Mouse (Mus musculus): ENCODE results near the gene Eloa. TPM values are rescaled to one million over a fixed set of nuclear protein-coding genes. Genes with fewer than 3 reads are reported as not detected.

The Eloa gene
- polyA plus RNA-seq, 1 experiment from 2014 or later = 25.0 TPM

DNA sequence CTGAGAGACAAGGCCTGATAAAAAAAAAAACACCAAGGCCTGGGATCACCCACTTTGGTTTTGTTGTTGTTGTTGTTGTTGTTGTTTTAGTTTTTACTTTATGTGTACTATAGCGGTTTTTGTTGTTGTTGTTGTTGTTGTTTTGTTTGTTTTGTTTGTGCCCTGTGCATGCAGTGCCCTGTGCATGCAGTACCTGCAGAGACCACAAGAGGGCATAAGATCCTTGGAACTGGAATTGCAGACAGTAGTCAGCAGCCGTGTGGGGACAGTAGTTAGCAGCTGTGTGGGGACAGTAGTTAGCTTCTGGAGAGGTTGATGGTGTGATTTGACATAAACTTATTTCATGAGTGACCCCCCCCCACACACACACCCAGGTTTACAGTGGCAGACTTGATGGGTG is 67.3 kb downstream of the Eloa start:
- H3K36me3 ChIP-seq (ENCODE audit: control insufficient read depth, insufficient read depth, low read length) = peaks cover 35% of the 10 kb centered on the region
- 10% methylated on average over 2 of the region's 2 CpGs for WGBS
- no peak overlapping the region for H3K27ac ChIP-seq (ENCODE audit: low read depth, low read length)
- no peak overlapping the region for H3K9ac ChIP-seq (ENCODE audit: low read depth, low read length)
- ATAC-seq = no peak
- H3K4me2 ChIP-seq (ENCODE audit: low read length) = no peak overlapping the region
- no peak overlapping the region for H3K4me3 ChIP-seq (ENCODE audit: low read length)
- 0 out of 2 replicates have a peak, but pooled peaks cover 3% of the 10 kb centered on the region for H3K4me1 ChIP-seq (ENCODE audit: control insufficient read depth, insufficient read depth, low read depth, low read length)
- no peaks in the 10 kb centered on the region for H3K27me3 ChIP-seq (replicated peaks; ENCODE audit: control insufficient read depth, insufficient read depth, low read length)
- H3K9me3 ChIP-seq (ENCODE audit: control insufficient read depth, low read length) = no peaks in the 10 kb centered on the region

Other genes starting within 250 kb of the Eloa start
- 144 and 166 TPM in 2 replicates for gene Srsf10, start 166.0 kb downstream of the Eloa start, polyA plus RNA-seq (2015; fragmentation: Nextera tagmentation; extraction: Ambion mirVana)
- 98.2 and 103 TPM in 2 replicates for gene Pnrc2, start 147.9 kb downstream of the Eloa start, polyA plus RNA-seq (2015; fragmentation: Nextera tagmentation; extraction: Ambion mirVana)
- gene Cnr2, start 126.4 kb downstream of the Eloa start, polyA plus RNA-seq (2015; fragmentation: Nextera tagmentation; extraction: Ambion mirVana) = 0.09 and 0.10 TPM in 2 replicates
- 74.1 and 78.4 TPM in 2 replicates for gene Fuca1, start 101.0 kb downstream of the Eloa start, polyA plus RNA-seq (2015; fragmentation: Nextera tagmentation; extraction: Ambion mirVana)
- gene Hmgcl, start 75.3 kb downstream of the Eloa start, polyA plus RNA-seq (2015; fragmentation: Nextera tagmentation; extraction: Ambion mirVana) = 64.7 and 66.8 TPM in 2 replicates
- 49.4 and 50.1 TPM in 2 replicates for gene Gale, start 58.0 kb downstream of the Eloa start, polyA plus RNA-seq (2015; fragmentation: Nextera tagmentation; extraction: Ambion mirVana)
- gene Lypla2, start 49.1 kb downstream of the Eloa start, polyA plus RNA-seq (2015; fragmentation: Nextera tagmentation; extraction: Ambion mirVana) = 225 and 229 TPM in 2 replicates
- 60.6 and 67.1 TPM in 2 replicates for gene Pithd1, start 34.5 kb downstream of the Eloa start, polyA plus RNA-seq (2015; fragmentation: Nextera tagmentation; extraction: Ambion mirVana)
- gene Rpl11, start 31.7 kb upstream of the Eloa start, polyA plus RNA-seq (2015; fragmentation: Nextera tagmentation; extraction: Ambion mirVana) = 233 and 244 TPM in 2 replicates
- 214 and 226 TPM in 2 replicates for gene Id3, start 121.7 kb upstream of the Eloa start, polyA plus RNA-seq (2015; fragmentation: Nextera tagmentation; extraction: Ambion mirVana)
- 3.4 TPM in 2 replicates for gene E2f2, start 150.6 kb upstream of the Eloa start, polyA plus RNA-seq (2015; fragmentation: Nextera tagmentation; extraction: Ambion mirVana)
- gene Asap3, start 184.6 kb upstream of the Eloa start, polyA plus RNA-seq (2015; fragmentation: Nextera tagmentation; extraction: Ambion mirVana) = 6.2 and 7.9 TPM in 2 replicates
- gene Tcea3, start 226.0 kb upstream of the Eloa start, polyA plus RNA-seq (2015; fragmentation: Nextera tagmentation; extraction: Ambion mirVana) = 2.1 and 3.5 TPM in 2 replicates

Measured in hindbrain, embryonic 16.5 days (tissue).